Mouse (Mus musculus): ENCODE data around the gene Mrps30. TPM values are rescaled to one million over a fixed set of nuclear protein-coding genes. Genes with fewer than 3 reads are reported as not detected.

Gene Mrps30
- total RNA-seq, 2 experiments from 2014 or later = 17.3 to 17.6 TPM

DNA sequence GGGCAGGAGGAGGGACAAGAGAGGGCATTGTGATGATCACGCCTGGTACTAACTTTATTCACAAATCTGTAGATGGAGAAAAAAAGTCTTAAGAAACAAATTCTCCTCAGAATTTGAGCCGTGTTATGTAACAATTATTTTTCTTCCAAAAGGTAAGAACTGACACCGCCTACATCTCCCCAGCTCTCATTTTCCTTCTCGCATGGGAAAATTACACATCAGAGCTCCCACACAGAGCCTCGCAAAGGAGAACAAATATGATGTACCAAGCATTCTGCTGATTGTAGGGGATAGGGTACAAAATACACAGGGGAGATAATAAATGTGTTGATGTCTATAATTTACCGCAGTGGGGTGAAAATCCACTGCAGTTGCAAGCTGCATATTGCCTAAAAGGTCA, 23.7 kb downstream of the Mrps30 start:
- TF ChIP-seq CTCF (conservative IDR thresholded peaks at IDR 0.05) = no peak
- DNase-seq (ENCODE audit: low spot score in 2 of 2) = peak in 1 of 2 experiments; percentile 50
- H3K27ac ChIP-seq = peak overlapping the region; percentile 12; the same call in 1 of the 2 replicates
- H3K4me3 ChIP-seq = no peak overlapping the region

DNA sequence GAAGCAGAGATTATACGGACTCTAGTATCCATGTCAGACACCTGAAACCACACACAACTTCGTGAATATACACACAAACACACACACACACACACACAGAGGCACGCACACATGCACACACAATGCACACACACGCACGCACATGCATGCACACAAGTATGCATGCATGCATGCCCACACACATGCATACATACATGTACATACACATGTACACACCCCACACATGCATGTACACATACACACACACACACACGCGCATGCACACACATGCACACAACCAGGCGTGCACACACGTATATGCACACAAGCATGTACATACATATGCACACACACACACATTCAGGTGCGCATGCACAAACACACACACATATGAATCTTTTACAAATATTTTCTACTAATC, 36.2 kb downstream of the Mrps30 start:
- Histone ChIP-seq H3K27ac (no peak overlapping the region), H3K4me3 (no peak overlapping the region)
- no peak for TF ChIP-seq CTCF (conservative IDR thresholded peaks at IDR 0.05)
- no peak for DNase-seq (ENCODE audit: low spot score in 2 of 2)

DNA sequence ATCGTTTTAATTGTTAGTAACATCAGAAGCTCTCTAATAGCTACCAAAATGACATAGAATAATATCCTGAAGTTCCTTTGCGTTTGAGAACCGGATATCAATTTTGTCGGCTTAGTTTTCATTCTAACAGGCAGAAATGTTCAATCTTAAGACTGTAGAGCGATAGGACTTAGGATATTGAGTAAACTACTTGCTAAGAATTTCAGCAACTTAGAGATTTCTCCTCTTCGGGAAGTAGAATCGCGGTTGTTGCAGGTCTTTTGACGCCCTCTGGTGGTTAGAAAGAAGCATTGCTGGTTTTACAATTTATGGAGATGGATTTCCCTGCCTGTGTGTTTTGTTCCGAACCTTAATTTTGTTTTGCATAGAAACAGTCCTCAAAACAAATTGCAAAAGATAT, 36.8 kb downstream of the Mrps30 start:
- TF ChIP-seq CTCF (conservative IDR thresholded peaks at IDR 0.05) = peak; percentile 97
- no peak overlapping the region for H3K27ac ChIP-seq
- H3K4me3 ChIP-seq = peak overlapping the region; percentile 33; the same call in 1 of the 2 replicates
- peak in 1 of 2 experiments; percentile 17 for DNase-seq (ENCODE audit: low spot score in 2 of 2)

Other genes with a start within 250 kb of the Mrps30 start
- under 1 TPM in 1 of 2 experiments, not detected in 1; 0.54 TPM for gene B430218F22Rik, start 622 bp downstream of the Mrps30 start, total RNA-seq (2021)